Mouse (Mus musculus) CH12.LX (cell line): Measurements from ENCODE around the gene Vmn2r74.

ENCODE experiments used
- CTCF ChIP-seq, 2 experiments: IDR thresholded peaks in 1 of 2; conservative IDR thresholded peaks in 1 of 2; 2 replicates each; pipeline ENCODE4 v1.5.1; 2011 to 2012; ENCODE audit warnings: low read depth in 2 of 2, low read length in 2 of 2, improper control_type of control experiment in 1 of 2, inconsistent platforms in 1 of 2, mild to moderate bottlenecking in 1 of 2, moderate library complexity in 1 of 2
- EP300 ChIP-seq: IDR thresholded peaks from 2 replicates; pipeline ENCODE4 v1.6.1; 2011; ENCODE audit warnings: low read length, improper control_type of control experiment
- MYC ChIP-seq: IDR thresholded peaks from 2 replicates; pipeline ENCODE4 v1.6.1; 2011; ENCODE audit warnings: low read depth, mild to moderate bottlenecking, improper control_type of control experiment, low read length
- POLR2A ChIP-seq: IDR thresholded peaks from 2 replicates; pipeline ENCODE4 v1.6.1; 2011; ENCODE audit warnings: low read depth, mild to moderate bottlenecking, improper control_type of control experiment, low read length
- UBTF ChIP-seq: IDR thresholded peaks from 2 replicates; pipeline ENCODE4 v1.6.1; 2012; ENCODE audit warnings: low read depth, mild to moderate bottlenecking, inconsistent platforms, low read length, improper control_type of control experiment, moderate library complexity
- ZC3H11A ChIP-seq: IDR thresholded peaks from 2 replicates; pipeline ENCODE4 v1.6.1; 2012; ENCODE audit warnings: low read depth, mild to moderate bottlenecking, inconsistent platforms, low read length, improper control_type of control experiment

DNA sequence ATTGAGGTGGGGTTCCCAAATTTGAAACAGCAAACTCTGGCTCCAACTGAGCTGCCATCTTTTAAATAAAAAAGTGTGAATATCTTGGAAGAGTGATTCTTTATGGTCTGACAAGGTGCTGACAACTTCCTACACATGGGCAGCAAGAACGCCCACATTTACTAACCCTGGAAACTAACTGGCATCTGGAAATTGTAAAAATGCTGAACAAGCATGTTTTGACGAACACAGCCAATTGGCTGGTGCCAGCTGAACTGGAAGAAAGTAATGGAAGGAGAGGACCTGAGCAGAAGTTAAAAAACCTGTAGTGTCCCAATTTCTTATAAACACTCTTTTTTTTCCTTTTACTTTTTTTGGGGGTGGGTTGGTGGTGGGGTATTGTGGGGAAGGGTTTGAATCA is 46.1 kb upstream of the Vmn2r74 start:
- no peak for TF ChIP-seq POLR2A
- no peak for TF ChIP-seq UBTF
- TF ChIP-seq ZC3H11A: no peak
- TF ChIP-seq CTCF (conservative IDR thresholded peaks at IDR 0.05 in 1 of 2, IDR thresholded peaks at IDR 0.05 in 1 of 2; ENCODE audit: low read depth in 2 of 2, low read length in 2 of 2): no peak
- no peak for TF ChIP-seq EP300
- TF ChIP-seq MYC: no peak
